ENCODE assay signal across 11 mouse cellular contexts in the genomic region with DNA sequence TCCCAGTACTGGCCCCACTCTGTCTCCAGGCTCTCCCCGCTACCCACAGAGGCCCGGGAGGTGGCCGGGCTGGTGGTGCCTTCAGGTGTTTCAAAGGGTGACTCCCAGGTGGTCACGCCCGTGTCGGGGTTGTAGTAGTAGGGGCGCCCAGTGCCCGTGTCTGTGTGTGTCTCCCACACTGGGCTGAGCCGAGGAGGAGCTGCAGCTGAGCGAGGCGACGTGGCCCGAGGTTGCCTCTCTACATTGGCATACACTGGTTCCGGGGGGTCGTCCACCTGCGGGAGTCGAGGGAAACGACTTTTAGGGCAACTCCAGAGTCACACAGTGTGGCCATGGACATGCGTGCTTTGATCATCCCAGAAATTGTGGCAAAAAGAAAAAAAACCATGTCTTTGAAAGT. TPM values are rescaled to one million over a fixed set of nuclear protein-coding genes. Genes with fewer than 3 reads are reported as not detected.
DNase-seq lines count a peak whose midpoint lies in the region; ATAC-seq and TF ChIP-seq lines count a peak whose summit lies in the region.
"Had no signal": no experiment of that assay in that cellular context is flagged by ENCODE, and none has a peak within 500 bp of the region (broad histone marks: within the 10 kb centered on the region; RNA-seq: fewer than 3 reads in every experiment).

No protein-coding gene starts in this region.

- no peaks in the 10 kb centered on the region for H3K36me3 ChIP-seq in heart, embryonic 11.5 days (ENCODE audit: control insufficient read depth, insufficient read depth, low read length)
- H3K36me3 ChIP-seq in ES-E14 (ENCODE audit: control insufficient read depth, insufficient read depth, low read length, poor library complexity, severe bottlenecking) = no peaks in the 10 kb centered on the region; the same call in 1 of the 2 replicates
- H3K36me3 ChIP-seq in hindbrain, embryonic 15.5 days = no peaks in the 10 kb centered on the region
- H3K36me3 ChIP-seq in midbrain, embryonic 11.5 days (ENCODE audit: control insufficient read depth, insufficient read depth, low read length) = no peaks in the 10 kb centered on the region

- H3K4me1 ChIP-seq in heart, embryonic 11.5 days (ENCODE audit: control insufficient read depth, insufficient read depth, low read length) = peaks cover 9% of the 10 kb centered on the region
- H3K4me1 ChIP-seq in ES-E14 (ENCODE audit: control insufficient read depth in 2 of 2, insufficient read depth in 2 of 2, low read length in 2 of 2, poor library complexity in 1 of 2) = peaks cover 2 to 23% of the 10 kb centered on the region in 2 experiments; a peak in 2 of 4 replicates
- no peaks in the 10 kb centered on the region for H3K4me1 ChIP-seq in hindbrain, embryonic 15.5 days (replicated peaks)
- no peaks in the 10 kb centered on the region for H3K4me1 ChIP-seq in midbrain, embryonic 11.5 days (ENCODE audit: control insufficient read depth, insufficient read depth, low read length)

- in situ Hi-C loops in ES-E14 (cut with MboI; ENCODE audit: low sequenced_read_pairs in 2 of 2, unreplicated experiment in 2 of 2) = no loop called here

- WGBS in heart, embryonic 11.5 days (ENCODE audit: insufficient replicate concordance) = 61% methylated on average over 19 of the region's 19 CpGs
- 73% methylated on average over 19 of the region's 19 CpGs for WGBS in hindbrain, embryonic 15.5 days
- WGBS in midbrain, embryonic 11.5 days = 76% methylated on average over 19 of the region's 19 CpGs

- no peak for ATAC-seq in heart, embryonic 11.5 days (replicated peaks; ENCODE audit: insufficient number of reproducible peaks, low FRiP score, low TSS enrichment)
- ATAC-seq in hindbrain, embryonic 15.5 days (ENCODE audit: low FRiP score, low read depth) = no peak
- ATAC-seq in midbrain, embryonic 11.5 days (ENCODE audit: low FRiP score) = no peak
- ATAC-seq in megakaryocyte-erythroid progenitor cell, adult 5-6 weeks (replicated peaks; ENCODE audit: low FRiP score, low TSS enrichment, poor library complexity, severe bottlenecking) = no peak
- no peak for ATAC-seq in activated CD4-positive, CD25-positive, alpha-beta regulatory T cell, adult 4 months

- peak overlapping the region; percentile 36 for H3K4me2 ChIP-seq in heart, embryonic 11.5 days
- H3K4me2 ChIP-seq in hindbrain, embryonic 15.5 days = peak overlapping the region; percentile 45
- 0 out of 2 replicates have a peak overlapping the region, but pooled peaks have one; percentile 15 for H3K4me2 ChIP-seq in midbrain, embryonic 11.5 days

- no peak overlapping the region for H3K9ac ChIP-seq in heart, embryonic 11.5 days (ENCODE audit: low read depth, low read length)
- peak overlapping the region; percentile 22; the same call in 1 of the 2 replicates for H3K9ac ChIP-seq in ES-E14 (ENCODE audit: insufficient read depth, low read depth, low read length, poor library complexity, severe bottlenecking)
- H3K9ac ChIP-seq in hindbrain, embryonic 15.5 days = no peak overlapping the region
- no peak overlapping the region for H3K9ac ChIP-seq in midbrain, embryonic 11.5 days (ENCODE audit: low read length)

- DNase-seq in heart, adult 9 months (ENCODE audit: low spot score in 2 of 2) = no peak
- DNase-seq in ES-E14 (ENCODE audit: low read depth, low spot score) = no peak
- DNase-seq in midbrain, embryonic 11.5 days (ENCODE audit: low spot score, missing footprints) = no peak
- DNase-seq in left cerebral cortex, adult 11 months (ENCODE audit: low spot score) = no peak
- DNase-seq: cerebellum, adult 9-11 months; gastrocnemius, postnatal 14 days; thymus, postnatal 25 days had no signal

- H3K9me3 ChIP-seq in heart, embryonic 11.5 days (replicated peaks; ENCODE audit: control insufficient read depth, low read length) = no peaks in the 10 kb centered on the region
- no peaks in the 10 kb centered on the region for H3K9me3 ChIP-seq in ES-E14 (ENCODE audit: control insufficient read depth, insufficient read depth, low read depth, low read length)
- H3K9me3 ChIP-seq in hindbrain, embryonic 15.5 days = no peaks in the 10 kb centered on the region
- no peaks in the 10 kb centered on the region for H3K9me3 ChIP-seq in midbrain, embryonic 11.5 days (ENCODE audit: control insufficient read depth, low read length)

- peaks cover 2% of the 10 kb centered on the region; the same call in 1 of the 2 replicates for H3K27me3 ChIP-seq in heart, embryonic 11.5 days (ENCODE audit: control insufficient read depth, insufficient read depth, low read length)
- no peaks in the 10 kb centered on the region for H3K27me3 ChIP-seq in hindbrain, embryonic 15.5 days
- H3K27me3 ChIP-seq in midbrain, embryonic 11.5 days (ENCODE audit: control insufficient read depth, insufficient read depth, low read length) = no peaks in the 10 kb centered on the region

- no peak overlapping the region for H3K27ac ChIP-seq in heart, embryonic 11.5 days (ENCODE audit: low read depth, low read length)
- no peak overlapping the region for H3K27ac ChIP-seq in ES-E14 (ENCODE audit: insufficient read depth, low read depth, low read length, poor library complexity, severe bottlenecking)
- H3K27ac ChIP-seq in hindbrain, embryonic 15.5 days (replicated peaks) = no peak overlapping the region
- H3K27ac ChIP-seq in midbrain, embryonic 11.5 days (ENCODE audit: low read depth, low read length) = no peak overlapping the region

- no peak overlapping the region for H3K4me3 ChIP-seq in heart, embryonic 11.5 days (ENCODE audit: low read depth, low read length)
- H3K4me3 ChIP-seq in ES-E14 (ENCODE audit: insufficient read depth in 1 of 2, low read depth in 1 of 2, low read length in 2 of 2, poor library complexity in 1 of 2, severe bottlenecking in 1 of 2) = peak overlapping the region in 1 of 2 experiments; percentile 7; a peak in 2 of 4 replicates
- peak overlapping the region; percentile 17 for H3K4me3 ChIP-seq in hindbrain, embryonic 15.5 days
- H3K4me3 ChIP-seq in midbrain, embryonic 11.5 days (ENCODE audit: low read depth, low read length) = no peak overlapping the region

TF ChIP-seq in ES-E14, 5 proteins besides CTCF, POLR2A, EP300 and RAD21:
- TF ChIP-seq MAFK (IDR thresholded peaks at IDR 0.05; ENCODE audit: insufficient read depth, low read depth, low read length) (no peak), HCFC1 (IDR thresholded peaks at IDR 0.05; ENCODE audit: borderline replicate concordance, insufficient read depth, low read length) (no peak), ZNF384 (IDR thresholded peaks at IDR 0.05; ENCODE audit: low read depth, low read length) (no peak)

RNA-seq across cellular contexts. Expression of gene Arhgap27, which starts 23.4 kb away (rescaled TPM):
- 3.4 and 4.4 TPM in 2 replicates for polyA plus RNA-seq in heart, embryonic 11.5 days (2014; fragmentation: Nextera tagmentation; extraction: Ambion mirVana)
- total RNA-seq in ES-E14 (2012; rRNA removed) = 7.8 and 8.2 TPM in 2 replicates
- polyA plus RNA-seq in hindbrain, embryonic 15.5 days (2015; fragmentation: Nextera tagmentation; extraction: Ambion mirVana) = 4.6 and 4.9 TPM in 2 replicates
- 2.4 and 2.8 TPM in 2 replicates for polyA plus RNA-seq in midbrain, embryonic 11.5 days (2014; fragmentation: Nextera tagmentation; extraction: Ambion mirVana)
- total RNA-seq in megakaryocyte-erythroid progenitor cell, adult 5-6 weeks (2014; fragmentation: Nextera tagmentation) = 1.4 and 3.3 TPM in 2 replicates
- 2.1 and 11.1 TPM in 2 replicates for total RNA-seq in megakaryocyte-erythroid progenitor cell, adult 5-6 weeks (2017)
- polyA plus RNA-seq in activated CD4-positive, CD25-positive, alpha-beta regulatory T cell, adult 4 months (2017; shearing (Covaris generic)) = 10 to 100 TPM; 25.5 to 33.2 TPM
